ENCODE assay signal across 18 mouse cellular contexts in genomic region chr12:102320322-102320721, GRCm38 (mm10). TPM values are rescaled to one million over a fixed set of nuclear protein-coding genes. Genes with fewer than 3 reads are reported as not detected.
A peak's percentile ranks its signal among the peaks of the same experiment; 100 is the strongest.
DNase-seq lines count a peak whose midpoint lies in the region; ATAC-seq and TF ChIP-seq lines count a peak whose summit lies in the region.
"Had no signal": no experiment of that assay in that cellular context is flagged by ENCODE, and none has a peak within 500 bp of the region (broad histone marks: within the 10 kb centered on the region; RNA-seq: fewer than 3 reads in every experiment).

No protein-coding gene starts in this region.

- ATAC-seq in limb, embryonic 13.5 days (ENCODE audit: low FRiP score, low read depth), result no peak
- ATAC-seq in monocyte, adult 5-6 weeks (replicated peaks; ENCODE audit: insufficient number of reproducible peaks, low FRiP score, low TSS enrichment, poor library complexity, severe bottlenecking), result no peak
- ATAC-seq: forebrain, embryonic 15.5 days had no signal

- H3K9ac ChIP-seq in limb, embryonic 13.5 days, result no peak overlapping the region
- H3K9ac ChIP-seq: forebrain, embryonic 15.5 days; hindbrain, embryonic 12.5 days had no signal

- no peaks in the 10 kb centered on the region for H3K9me3 ChIP-seq in limb, embryonic 13.5 days
- H3K9me3 ChIP-seq: forebrain, embryonic 15.5 days; hindbrain, embryonic 12.5 days had no signal

- no peak for DNase-seq in kidney, adult 2 months
- DNase-seq in kidney, postnatal 25 days, result no peak
- no peak for DNase-seq in yolk sac, embryonic 10.5 days (ENCODE audit: low spot score)
- DNase-seq in testis, postnatal 14 days (ENCODE audit: low spot score), result no peak
- DNase-seq: cerebellum, adult 8-10 months; gastrocnemius, postnatal 10 days; right cerebral cortex, adult 18-20 months; spleen, adult 18-20 months; thymus, postnatal 4 days had no signal

- H3K4me3 ChIP-seq in kidney, adult 2 months (ENCODE audit: insufficient read depth, low read depth, low read length), result no peak overlapping the region
- no peak overlapping the region for H3K4me3 ChIP-seq in bone marrow, adult 2 months (replicated peaks; ENCODE audit: control insufficient read depth, low read depth, low read length)
- no peak overlapping the region for H3K4me3 ChIP-seq in bone marrow macrophage, adult 2 months (ENCODE audit: insufficient read depth, low read length)
- no peak overlapping the region for H3K4me3 ChIP-seq in limb, embryonic 13.5 days
- H3K4me3 ChIP-seq: forebrain, embryonic 15.5 days; hindbrain, embryonic 12.5 days; myocyte had no signal

- TF ChIP-seq CTCF in kidney, adult 2 months (conservative IDR thresholded peaks at IDR 0.05; ENCODE audit: insufficient read depth, insufficient read length, low read depth, low read length), result no peak
- no peak for TF ChIP-seq CTCF in bone marrow, adult 2 months (IDR thresholded peaks at IDR 0.05; ENCODE audit: control insufficient read depth, insufficient read depth, low read length)
- TF ChIP-seq CTCF in bone marrow macrophage, adult 2 months (IDR thresholded peaks at IDR 0.05; ENCODE audit: low read depth, low read length), result no peak

- H3K4me2 ChIP-seq in limb, embryonic 13.5 days (replicated peaks), result no peak overlapping the region
- H3K4me2 ChIP-seq: forebrain, embryonic 15.5 days; hindbrain, embryonic 12.5 days had no signal

- TF ChIP-seq POLR2A in kidney, adult 2 months (IDR thresholded peaks at IDR 0.05; ENCODE audit: low read depth, low read length), result no peak
- TF ChIP-seq POLR2A in bone marrow, adult 2 months (IDR thresholded peaks at IDR 0.05; ENCODE audit: borderline replicate concordance, control insufficient read depth, low read depth, low read length), result no peak
- TF ChIP-seq POLR2A in bone marrow macrophage, adult 2 months (IDR thresholded peaks at IDR 0.05; ENCODE audit: borderline replicate concordance, low read depth, low read length), result no peak

- peaks cover 21% of the 10 kb centered on the region for H3K4me1 ChIP-seq in kidney, adult 2 months (ENCODE audit: control insufficient read depth, insufficient read depth, low read length)
- H3K4me1 ChIP-seq in bone marrow, adult 2 months (ENCODE audit: control insufficient read depth, insufficient read depth, low read length), result peaks cover 7% of the 10 kb centered on the region
- H3K4me1 ChIP-seq in bone marrow macrophage, adult 2 months (ENCODE audit: control insufficient read depth, insufficient read depth, low read length), result peaks cover 42% of the 10 kb centered on the region
- peaks cover 12% of the 10 kb centered on the region; the same call in 1 of the 2 replicates for H3K4me1 ChIP-seq in limb, embryonic 13.5 days
- H3K4me1 ChIP-seq: forebrain, embryonic 15.5 days; hindbrain, embryonic 12.5 days had no signal

- H3K27me3 ChIP-seq in kidney, adult 2 months (replicated peaks; ENCODE audit: control insufficient read depth, insufficient read depth, low read length), result no peaks in the 10 kb centered on the region
- H3K27me3 ChIP-seq in limb, embryonic 13.5 days, result no peaks in the 10 kb centered on the region
- H3K27me3 ChIP-seq: CH12.LX; forebrain, embryonic 15.5 days; hindbrain, embryonic 12.5 days had no signal

- 56% methylated on average over 2 of the region's 2 CpGs for WGBS in kidney, adult 2 months
- WGBS in bone marrow, adult 2 months, result 31% methylated on average over 2 of the region's 2 CpGs
- WGBS in limb, embryonic 13.5 days, result 70% methylated on average over 2 of the region's 2 CpGs

- H3K27ac ChIP-seq in kidney, adult 2 months (ENCODE audit: insufficient read depth, low read depth, low read length), result peak overlapping the region; percentile 26
- H3K27ac ChIP-seq in bone marrow, adult 2 months (ENCODE audit: control insufficient read depth, insufficient read depth, low read depth, low read length, poor library complexity), result peak overlapping the region; percentile 37; the same call in 1 of the 2 replicates
- H3K27ac ChIP-seq in bone marrow macrophage, adult 2 months (ENCODE audit: insufficient read depth, low read depth, low read length), result peak overlapping the region; percentile 50; the same call in 1 of the 2 replicates
- H3K27ac ChIP-seq in limb, embryonic 13.5 days, result peak overlapping the region; percentile 22; the same call in 1 of the 2 replicates
- H3K27ac ChIP-seq: forebrain, embryonic 15.5 days; hindbrain, embryonic 12.5 days; stomach, postnatal 0 days had no signal

- H3K36me3 ChIP-seq in kidney, adult 2 months (ENCODE audit: control insufficient read depth, insufficient read depth, low read length), result no peaks in the 10 kb centered on the region
- H3K36me3 ChIP-seq in limb, embryonic 13.5 days, result peaks cover 4% of the 10 kb centered on the region; the same call in 1 of the 2 replicates
- H3K36me3 ChIP-seq: forebrain, embryonic 15.5 days; hindbrain, embryonic 12.5 days had no signal

RNA-seq across cellular contexts. Expression of gene Rin3, which starts 37.5 kb away (rescaled TPM):
- polyA plus RNA-seq in kidney, adult 2 months (2012; rRNA removed), result 11.6 and 15.4 TPM in 2 replicates
- 35.3 and 102 TPM in 2 replicates for polyA plus RNA-seq in bone marrow, adult 2 months (2011; ENCODE audit: insufficient read depth, insufficient read length, low replicate concordance, missing spikeins)
- 31.8 and 39.5 TPM in 2 replicates for polyA plus RNA-seq in bone marrow macrophage, adult 2 months (2012; ENCODE audit: insufficient read depth, insufficient read length, missing spikeins)
- 6.9 and 7.1 TPM in 2 replicates for polyA plus RNA-seq in limb, embryonic 13.5 days (2015; fragmentation: Nextera tagmentation; extraction: Ambion mirVana)
- total RNA-seq in monocyte, adult 5-6 weeks (2017), result 60.2 to 126 TPM (median 89.9 TPM) in 3 replicates
